Mouse (Mus musculus) urinary bladder, adult 18-20 months (tissue): ENCODE measurements around the gene Crabp2.

ENCODE experiments used
- DNase-seq, 2 experiments: peaks; one replicate each; pipeline ENCODE4 v3.0.0; 2022; ENCODE audit warnings: low spot score in 2 of 2, mixed read lengths in 2 of 2

The Crabp2 gene

GRCm38 (mm10) chr3:87958476-87958875 is 10.0 kb downstream of the Crabp2 start:
- DNase-seq: no peak

GRCm38 (mm10) chr3:87958967-87959366 is 10.5 kb downstream of the Crabp2 start:
- no peak for DNase-seq

DNA sequence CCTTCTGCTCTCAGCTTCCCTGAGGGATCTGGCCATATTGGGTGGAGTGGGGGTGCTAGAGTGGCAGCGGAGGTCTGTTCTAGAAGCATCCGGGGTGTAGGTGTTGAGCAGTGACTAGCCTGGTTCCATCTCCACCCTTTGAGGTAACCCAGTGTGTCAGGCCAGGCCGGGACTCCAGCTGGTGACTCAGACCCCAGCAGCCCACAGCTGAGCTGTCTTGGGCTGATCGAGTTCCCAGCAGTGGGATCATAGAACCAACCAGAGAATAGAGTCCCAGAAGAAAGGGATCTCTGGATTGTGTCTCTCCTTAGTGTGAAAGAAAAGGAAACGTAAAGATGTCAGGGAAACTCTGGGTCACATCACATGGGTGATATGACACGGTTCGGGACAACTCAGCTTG is 10.9 kb downstream of the Crabp2 start:
- DNase-seq: no peak

DNA sequence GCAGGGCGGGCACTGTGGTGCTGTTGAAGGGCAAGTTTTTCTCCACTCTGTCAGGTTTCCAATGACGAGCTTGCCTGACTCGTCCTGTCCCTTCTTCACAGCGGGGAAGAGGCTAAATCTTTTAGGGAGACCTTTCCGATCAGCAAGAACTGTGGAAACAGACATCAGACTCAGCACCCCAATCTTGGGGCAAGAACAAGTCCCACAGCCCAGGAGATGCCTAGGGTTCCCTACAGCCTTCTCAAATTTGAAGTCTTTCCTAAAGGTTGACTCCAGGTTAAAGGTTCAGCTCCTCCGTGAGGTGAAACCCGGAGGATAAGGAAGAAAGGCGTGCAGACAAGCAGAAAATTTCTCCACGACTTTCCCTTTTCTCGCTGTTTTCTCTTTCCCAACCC is 11.7 kb downstream of the Crabp2 start:
- no peak for DNase-seq

- DNase-seq: peak; percentile 78 to 81
Measured at GRCm38 (mm10) chr3:87960586-87961191, 12.2 kb downstream of the Crabp2 start.

DNA sequence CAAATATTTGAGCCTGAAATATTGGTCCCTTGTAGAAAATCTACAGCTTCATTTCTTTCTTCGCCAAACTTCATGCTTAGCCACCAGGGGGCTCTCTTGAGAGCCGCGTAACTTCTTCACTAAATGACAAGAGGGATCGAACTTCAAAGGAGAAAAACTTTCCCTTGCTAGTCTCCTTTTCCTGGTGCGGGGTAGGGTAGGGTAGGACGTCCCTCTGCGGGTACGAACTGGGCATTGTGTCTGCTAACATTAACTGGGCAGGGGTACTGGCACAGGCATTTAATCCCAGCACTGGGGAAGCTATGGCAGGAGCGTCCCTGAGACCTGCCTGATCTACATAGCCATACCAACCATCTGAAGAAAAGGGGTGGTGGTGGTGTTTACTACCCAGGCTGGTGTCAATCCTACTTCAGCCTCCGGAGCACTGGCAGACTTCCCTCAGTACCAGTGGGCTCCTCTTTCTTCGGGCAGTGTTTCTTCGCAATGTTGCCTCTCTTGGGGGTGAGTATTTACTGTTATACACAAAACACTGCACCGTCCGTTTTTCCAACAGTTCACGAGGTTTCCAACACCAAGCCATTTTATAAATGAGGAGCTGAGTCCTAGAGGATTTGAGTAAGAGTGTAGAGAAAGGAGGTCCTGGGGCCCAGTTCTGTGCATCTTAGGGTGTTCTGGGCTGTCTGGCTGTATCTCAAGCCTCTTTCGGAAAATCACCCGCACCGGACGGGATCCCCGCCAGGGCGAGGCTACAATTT is 21.9 kb downstream of the Crabp2 start:
- no peak for DNase-seq

- DNase-seq: no peak
Measured at GRCm38 (mm10) chr3:87970939-87971488, 22.5 kb downstream of the Crabp2 start, which contains the start of gene Nes. TSS of gene Nes (plus strand) at chr3:87971078.

- DNase-seq: no peak
Measured at GRCm38 (mm10) chr3:87971489-87972202, 23.2 kb downstream of the Crabp2 start.

DNA sequence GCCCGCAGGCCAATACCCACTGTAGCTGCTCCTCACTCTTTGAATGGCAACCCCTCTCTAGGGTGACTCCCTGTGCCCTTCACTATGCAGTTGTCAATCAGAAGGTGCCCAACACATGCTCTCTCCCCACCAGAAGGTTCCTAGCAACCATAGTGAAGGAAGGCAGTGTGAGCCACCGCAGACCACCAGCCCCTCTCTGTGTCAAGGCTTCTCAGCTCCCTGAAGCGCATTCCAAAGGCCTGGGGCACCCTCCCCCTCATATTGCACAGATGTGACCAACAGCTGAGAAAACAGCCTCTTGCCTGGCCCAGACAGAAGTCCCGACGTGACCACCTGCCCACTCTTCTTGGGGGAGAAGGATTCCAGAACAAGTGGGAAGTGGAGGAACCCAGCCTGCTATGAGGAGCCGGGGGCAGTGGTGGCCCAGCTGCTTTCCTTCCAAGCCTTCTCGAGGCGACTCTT is 23.8 kb downstream of the Crabp2 start:
- DNase-seq: no peak

GRCm38 (mm10) chr3:87972776-87973175 is 24.3 kb downstream of the Crabp2 start:
- DNase-seq: no peak

GRCm38 (mm10) chr3:87973593-87974380 is 25.3 kb downstream of the Crabp2 start:
- DNase-seq: no peak

DNA sequence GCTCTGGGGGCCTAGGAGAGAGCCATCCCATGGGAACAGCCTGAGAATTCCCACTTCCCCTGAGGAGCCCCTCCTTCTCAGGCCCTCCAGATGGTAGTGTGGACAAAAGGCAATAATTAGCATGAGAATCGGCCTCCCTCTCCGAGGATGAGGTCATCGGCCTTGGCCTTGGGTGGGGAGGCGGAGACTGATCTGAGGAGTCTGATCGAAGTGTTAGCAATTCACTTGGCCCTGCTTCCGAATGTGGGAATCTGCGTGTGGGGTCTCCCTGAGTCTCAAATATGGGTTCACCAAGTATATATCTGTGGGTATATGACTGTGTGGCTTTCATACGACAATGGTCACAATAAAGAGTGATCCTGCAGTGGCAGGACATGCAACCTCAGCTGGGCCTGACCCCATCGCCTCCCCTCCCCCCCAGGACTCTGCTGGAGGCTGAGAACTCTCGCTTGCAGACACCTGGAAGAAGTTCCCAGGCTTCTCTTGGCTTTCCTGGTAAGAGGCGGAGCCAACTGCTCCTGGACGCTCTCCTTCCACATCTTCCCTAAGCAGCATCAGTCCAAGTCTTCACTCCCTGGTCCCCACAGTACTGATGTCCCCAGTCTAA is 26.0 kb downstream of the Crabp2 start:
- DNase-seq: no peak

- no peak for DNase-seq
Measured at GRCm38 (mm10) chr3:87979493-87979892, 31.0 kb downstream of the Crabp2 start.

- DNase-seq: no peak
Measured at GRCm38 (mm10) chr3:87980085-87980484, 31.6 kb downstream of the Crabp2 start.

- DNase-seq: no peak
Measured at GRCm38 (mm10) chr3:87980728-87981127, 32.3 kb downstream of the Crabp2 start.

GRCm38 (mm10) chr3:87981214-87981760 is 32.8 kb downstream of the Crabp2 start:
- DNase-seq: no peak

GRCm38 (mm10) chr3:87981894-87982835 is 33.7 kb downstream of the Crabp2 start:
- DNase-seq: no peak

- no peak for DNase-seq
Measured at GRCm38 (mm10) chr3:87982836-87983601, 34.6 kb downstream of the Crabp2 start.

- DNase-seq: no peak
Measured at GRCm38 (mm10) chr3:87983627-87984026, 35.2 kb downstream of the Crabp2 start.
